Mouse (Mus musculus) bone marrow, adult 2 months (tissue): ENCODE measurements around the gene Slc22a21.
"Not testable (repeated sequence)": the region's sequence is repeated elsewhere in the genome, so short reads cannot be mapped to it uniquely, and the experiment has no call there.

ENCODE experiments used
- CTCF ChIP-seq: fragments of 200-500 bp; IDR thresholded peaks from 2 replicates; pipeline ENCODE4 v1.5.1; 2011; ENCODE audit warnings: low read length, control low read depth; ENCODE audit not compliant: control insufficient read depth, insufficient read depth
- POLR2A ChIP-seq: fragments of 200-500 bp; IDR thresholded peaks from 2 replicates; pipeline ENCODE4 v1.6.1; 2011; ENCODE audit warnings: low read depth, mild to moderate bottlenecking, control low read depth, low read length, borderline replicate concordance; ENCODE audit not compliant: control insufficient read depth

DNA sequence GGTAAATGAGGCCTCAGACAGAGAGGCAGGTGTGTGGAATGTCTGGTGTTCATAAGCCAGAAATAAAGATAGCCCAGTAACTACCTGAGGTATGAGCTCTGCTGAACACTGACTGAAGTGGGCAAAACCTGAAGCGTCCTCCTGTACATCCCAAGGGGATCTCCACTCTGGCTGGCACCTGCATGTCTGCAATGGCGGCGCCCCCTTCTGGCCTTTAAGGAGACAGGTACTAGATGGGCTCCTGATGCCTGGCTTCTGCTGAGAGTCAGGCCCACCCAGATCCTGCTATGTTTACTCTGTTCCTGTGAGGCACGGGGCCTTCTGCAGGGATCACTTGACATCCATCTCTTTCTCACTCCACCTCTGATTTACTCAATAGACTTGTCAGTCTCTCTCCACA is 22.0 kb downstream of the Slc22a21 start:
- not testable (repeated sequence) for TF ChIP-seq POLR2A
- TF ChIP-seq CTCF = peak; percentile 36
